Mouse (Mus musculus): Measurements from ENCODE around the gene Rnasek.

The Rnasek gene

DNA sequence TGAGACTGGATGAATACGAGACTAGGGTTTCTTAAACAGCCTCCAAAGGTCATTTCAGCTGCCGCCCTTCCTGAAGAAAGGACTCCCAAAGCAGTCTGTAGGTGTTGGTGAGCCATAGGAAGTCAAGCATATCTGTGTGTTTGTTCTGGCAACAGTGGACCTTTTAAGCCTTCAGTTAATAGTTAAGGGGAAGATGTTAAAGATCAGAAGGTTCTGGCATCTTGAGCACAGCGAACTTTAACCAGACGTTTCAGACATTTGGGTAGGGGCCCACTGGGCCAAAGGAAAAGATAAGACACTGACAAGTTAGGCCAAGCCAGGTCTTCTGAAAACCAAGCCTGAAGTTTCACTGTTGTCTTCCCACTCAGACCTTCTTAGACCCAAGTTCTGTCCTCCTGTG is 21.6 kb downstream of the Rnasek start:
- DNase-seq (ENCODE audit: low spot score in 2 of 2), result no peak

DNA sequence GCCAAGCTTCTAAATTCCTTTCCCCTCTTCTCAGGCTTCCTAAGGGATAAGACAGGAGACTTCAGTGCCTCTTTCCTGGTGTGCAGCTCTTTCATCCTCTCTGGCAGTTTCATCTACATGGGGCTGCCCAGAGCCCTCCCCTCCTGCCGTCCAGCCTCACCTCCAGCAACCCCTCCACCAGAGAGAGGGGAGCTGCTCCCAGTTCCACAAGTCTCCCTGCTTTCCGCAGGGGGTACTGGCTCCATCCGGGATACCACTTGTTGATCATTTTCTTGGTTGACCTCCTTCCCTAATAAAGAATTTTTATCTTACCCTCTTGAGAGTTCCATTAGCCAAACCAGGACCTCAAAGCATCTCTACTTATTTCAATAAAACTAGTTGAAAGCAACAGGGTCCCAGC is 23.5 kb downstream of the Rnasek start:
- DNase-seq (ENCODE audit: low spot score in 2 of 2), result no peak

- DNase-seq (ENCODE audit: low spot score in 2 of 2), result peak in 1 of 2 experiments; percentile 21
Measured at GRCm38 (mm10) chr11:70215301-70215700, 24.3 kb downstream of the Rnasek start.

DNA sequence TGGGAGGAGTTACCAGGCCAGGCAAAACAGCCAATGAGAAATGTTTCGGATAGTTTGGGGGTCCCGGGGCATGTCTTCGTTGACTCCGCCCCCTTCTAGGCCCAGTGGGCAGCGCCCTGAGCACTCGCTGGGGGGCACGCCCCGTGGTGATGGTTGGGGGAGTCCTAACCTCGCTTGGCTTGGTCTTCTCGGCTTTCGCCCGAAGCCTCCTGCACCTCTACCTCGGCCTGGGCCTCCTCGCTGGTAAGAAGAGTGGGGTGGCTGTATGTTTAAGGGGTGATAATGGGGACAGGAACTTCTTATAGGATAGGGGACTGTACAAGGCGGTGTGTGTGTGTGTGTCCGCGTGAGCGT is 24.8 kb downstream of the Rnasek start:
- peak in 1 of 2 experiments; percentile 19 for DNase-seq (ENCODE audit: low spot score in 2 of 2)

GRCm38 (mm10) chr11:70214191-70214855 is 25.3 kb downstream of the Rnasek start:
- DNase-seq (ENCODE audit: low spot score in 2 of 2), result peak; percentile 36 to 42

DNA sequence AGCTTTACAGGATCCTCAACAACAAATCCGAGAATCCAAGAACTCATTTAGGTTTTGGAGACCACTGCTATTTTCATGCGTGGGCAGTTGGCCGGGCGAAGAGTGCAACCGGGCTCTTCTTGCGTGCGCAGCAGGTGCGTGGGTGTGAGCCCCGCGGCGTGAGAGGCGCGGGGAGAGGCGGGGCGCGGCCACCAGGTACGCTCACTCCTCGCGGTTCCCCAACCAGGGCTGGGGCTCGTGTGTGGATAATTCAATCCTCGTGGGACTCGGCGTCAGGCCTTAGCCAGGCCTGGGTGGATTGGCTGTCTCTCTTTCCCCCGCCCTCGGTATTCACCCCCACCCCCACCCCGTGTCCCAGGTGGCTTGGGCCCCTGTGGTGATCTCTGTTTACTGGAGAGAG is 25.9 kb downstream of the Rnasek start:
- DNase-seq (ENCODE audit: low spot score in 2 of 2), result peak; percentile 28 to 36

DNA sequence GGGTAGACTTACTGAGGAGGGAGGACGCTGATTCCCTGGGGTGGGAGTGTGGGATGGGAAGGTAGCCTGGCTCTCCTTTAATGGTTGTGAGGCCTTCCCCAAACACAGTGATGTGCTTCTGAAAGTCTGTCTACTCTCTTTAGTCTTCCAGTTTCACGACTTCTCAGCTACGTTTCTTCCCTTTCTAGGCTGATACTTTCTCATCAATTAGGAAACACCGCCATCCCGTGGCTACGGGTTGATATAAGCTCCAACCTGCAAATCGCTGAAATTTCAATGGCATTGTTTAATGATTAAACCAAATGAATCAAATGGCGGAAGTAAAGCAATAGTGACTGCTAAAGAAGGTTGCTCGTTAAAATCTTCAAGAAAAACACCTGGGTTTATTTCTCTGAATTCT is 26.7 kb downstream of the Rnasek start:
- DNase-seq (ENCODE audit: low spot score in 2 of 2), result peak; percentile 41 to 65

DNA sequence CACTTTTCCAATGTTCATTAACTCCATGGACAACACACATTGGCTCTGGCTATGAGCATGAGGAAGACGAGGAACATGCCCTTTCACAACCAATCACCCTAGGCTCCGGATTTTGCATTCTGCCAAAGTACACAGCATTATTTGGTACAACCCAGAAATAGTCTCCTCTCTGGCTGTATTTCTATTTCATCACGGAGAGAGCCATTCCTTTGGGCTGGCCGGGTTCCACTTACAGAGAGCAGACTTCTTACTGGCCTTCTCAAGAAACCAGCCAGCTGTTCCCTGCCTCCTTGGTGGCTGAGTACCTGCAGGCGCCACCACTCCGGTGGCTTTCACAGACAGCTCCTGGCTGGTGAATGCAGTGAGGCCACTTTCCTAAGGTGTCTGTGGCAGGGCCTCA is 27.2 kb downstream of the Rnasek start, which contains the start of gene Slc16a11:
Gene Slc16a11 (plus strand): TSS at position 330 of the 400 bp plus-strand sequence.
- no peak for DNase-seq (ENCODE audit: low spot score in 2 of 2)

DNA sequence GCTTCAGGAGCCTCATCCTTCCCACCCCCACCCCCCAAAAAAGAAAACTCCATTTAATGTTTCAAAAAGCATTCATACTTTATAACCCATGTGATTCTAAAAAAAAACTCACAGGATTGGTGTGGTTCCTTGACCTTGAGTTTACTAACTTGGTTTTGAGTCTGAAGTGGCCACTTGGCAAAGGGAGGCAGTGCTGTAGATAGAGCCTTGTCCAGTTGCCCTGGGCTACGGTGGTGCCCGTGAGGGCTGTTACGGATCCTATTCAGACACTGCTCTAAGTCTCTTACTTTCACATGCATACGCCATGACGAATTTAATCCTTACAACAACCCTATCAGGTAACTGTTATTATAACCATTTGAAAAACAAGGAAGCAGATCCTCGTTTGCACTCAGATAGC is 27.7 kb downstream of the Rnasek start:
- no peak for DNase-seq (ENCODE audit: low spot score in 2 of 2)

- no peak for DNase-seq (ENCODE audit: low spot score in 2 of 2)
Measured at GRCm38 (mm10) chr11:70210681-70211080, 29.0 kb downstream of the Rnasek start.

DNA sequence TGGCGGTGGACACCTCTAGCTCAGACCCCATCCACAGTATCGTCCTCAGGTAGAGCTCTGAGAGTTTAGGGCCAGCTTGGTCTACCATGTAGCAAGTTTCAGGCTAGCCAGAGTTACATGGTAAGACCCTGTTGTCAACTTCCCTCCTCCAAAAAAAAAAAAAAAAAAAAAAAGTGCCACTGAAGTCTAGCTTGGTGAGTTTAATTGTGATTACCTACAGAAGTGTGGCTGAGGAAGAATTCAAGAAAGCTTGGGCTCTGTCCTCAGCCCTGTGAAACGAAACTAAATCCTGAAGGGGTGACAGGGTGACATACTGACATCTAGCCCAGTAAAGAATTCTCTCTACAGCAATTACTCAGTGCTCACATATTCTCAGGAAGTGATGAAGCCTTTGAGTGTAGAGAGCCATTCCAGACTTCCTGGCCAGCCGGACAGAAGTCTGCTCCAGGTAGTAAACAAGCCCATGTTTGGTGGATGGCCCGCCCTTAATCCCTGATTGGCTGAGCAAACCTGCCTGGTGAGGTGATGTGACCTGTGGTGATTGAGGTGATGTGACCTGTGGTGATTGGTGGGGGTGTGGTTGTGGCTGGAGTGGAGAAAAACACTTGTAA is 30.8 kb downstream of the Rnasek start:
- DNase-seq (ENCODE audit: low spot score in 2 of 2), result no peak

GRCm38 (mm10) chr11:70207283-70207682 is 32.4 kb downstream of the Rnasek start:
- DNase-seq (ENCODE audit: low spot score in 2 of 2), result no peak

GRCm38 (mm10) chr11:70206801-70207200 is 32.8 kb downstream of the Rnasek start:
- no peak for DNase-seq (ENCODE audit: low spot score in 2 of 2)

- peak; percentile 42 to 75 for DNase-seq (ENCODE audit: low spot score in 2 of 2)
Measured at GRCm38 (mm10) chr11:70201691-70202090, 38.0 kb downstream of the Rnasek start.

DNA sequence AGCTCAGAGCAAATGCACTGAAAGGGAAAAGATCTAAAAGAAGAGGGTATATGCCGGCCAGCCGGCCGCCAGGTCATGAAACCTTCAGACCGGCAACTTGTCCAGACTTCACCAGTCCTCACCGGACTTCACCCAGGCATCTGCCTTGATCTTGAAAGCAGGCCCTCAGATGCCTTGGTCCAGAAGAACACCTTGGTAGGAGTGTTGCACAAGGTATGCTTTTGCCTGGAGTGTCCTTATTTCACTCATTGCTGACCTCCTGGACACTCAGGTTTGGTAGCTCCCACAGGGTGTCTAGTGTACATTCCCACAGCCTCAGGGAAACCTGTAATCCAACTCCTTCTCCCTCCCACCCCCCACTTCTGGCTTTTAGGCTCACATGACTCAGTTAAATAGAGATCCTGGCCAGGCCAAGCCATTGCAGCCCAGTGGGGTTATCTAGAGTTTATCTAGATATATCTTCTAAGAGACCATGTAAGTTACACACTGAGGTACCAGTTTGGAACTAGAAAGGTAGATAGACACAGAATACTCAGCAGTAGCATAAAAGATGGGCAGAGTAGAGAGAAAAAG is 39.5 kb downstream of the Rnasek start:
- no peak for DNase-seq (ENCODE audit: low spot score in 2 of 2)

GRCm38 (mm10) chr11:70199107-70199506 is 40.5 kb downstream of the Rnasek start:
- no peak for DNase-seq (ENCODE audit: low spot score in 2 of 2)

DNA sequence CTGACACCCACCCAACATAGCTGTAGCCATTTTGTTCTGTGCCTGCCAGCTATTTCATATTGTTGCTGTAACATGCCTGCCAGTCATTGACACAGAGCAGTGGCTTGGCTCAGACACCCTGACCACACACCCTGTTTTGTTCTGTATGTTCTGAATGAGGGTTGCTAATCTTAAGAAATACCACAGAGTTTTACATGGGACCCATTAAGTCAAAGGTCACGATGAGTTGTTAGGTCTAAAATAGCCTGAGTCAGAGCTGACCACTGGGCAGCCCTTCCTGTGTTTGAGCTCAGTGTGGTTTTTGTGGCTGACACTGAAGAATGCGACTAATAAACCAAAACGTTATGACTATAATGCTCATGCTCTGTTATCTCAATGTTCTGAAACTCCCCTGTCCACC is 41.3 kb downstream of the Rnasek start:
- DNase-seq (ENCODE audit: low spot score in 2 of 2), result no peak

DNA sequence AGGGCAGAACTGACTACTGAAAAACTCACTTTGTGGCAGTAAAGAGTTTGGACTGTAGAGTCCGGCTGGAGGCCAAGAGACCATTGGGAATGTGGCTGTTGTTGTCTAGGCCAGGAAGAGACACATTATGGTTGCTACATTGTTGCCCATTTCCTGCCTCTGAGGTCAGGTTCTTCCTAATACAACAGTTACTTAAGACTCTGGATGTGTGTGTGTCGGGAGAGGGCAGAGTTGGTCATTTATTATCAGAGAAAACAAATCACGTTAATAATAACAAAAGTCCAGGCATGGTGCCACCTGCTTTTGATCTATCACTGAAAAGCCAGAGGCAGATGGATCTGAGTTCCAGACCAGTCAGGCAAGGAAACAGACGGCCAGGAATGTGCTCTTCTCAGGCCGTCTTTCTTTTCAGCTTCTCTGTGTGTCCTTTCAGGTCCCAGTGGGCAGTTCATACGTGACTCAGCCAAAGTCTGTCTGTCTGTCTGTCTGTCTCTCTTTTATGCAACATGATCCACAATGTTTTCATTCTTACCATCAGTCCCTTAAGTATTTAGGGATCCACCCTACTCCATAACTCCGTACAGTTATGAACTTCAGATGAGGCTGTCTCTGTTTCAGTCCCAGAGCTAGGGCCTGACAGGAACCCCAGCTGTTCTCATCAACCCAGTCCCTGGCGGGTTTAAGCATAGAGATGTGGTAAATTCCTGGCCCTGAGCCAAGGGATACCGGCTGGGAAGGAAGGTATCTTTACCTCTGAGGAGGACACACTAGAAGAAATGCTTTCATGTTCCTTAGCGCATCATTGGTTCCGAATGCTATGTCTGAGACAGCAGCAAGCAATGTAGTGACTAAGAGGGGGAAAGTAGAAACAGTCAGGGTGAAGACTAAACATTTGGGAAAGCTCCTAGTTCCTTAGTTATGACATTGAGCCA is 46.0 kb downstream of the Rnasek start:
- DNase-seq (ENCODE audit: low spot score in 2 of 2), result no peak

DNA sequence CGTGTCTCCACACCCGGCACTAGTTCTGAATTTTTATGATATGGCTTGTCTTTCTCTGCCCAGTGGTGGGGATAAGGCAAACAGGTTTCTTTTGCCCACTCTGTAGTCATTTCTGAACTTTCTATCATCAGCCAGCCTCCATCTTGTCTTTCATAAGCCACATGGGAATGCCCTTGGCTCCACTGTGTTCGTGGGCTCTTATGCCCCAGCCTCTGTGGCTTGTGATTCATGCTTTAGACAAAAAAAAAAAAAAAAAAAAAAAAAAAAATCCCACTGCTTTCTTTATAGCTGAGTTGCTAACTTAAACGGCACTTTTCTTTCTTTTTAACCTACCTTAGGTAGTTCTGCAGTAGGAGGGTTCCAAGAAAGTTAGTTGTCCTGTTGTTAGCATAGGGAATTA is 47.5 kb downstream of the Rnasek start:
- DNase-seq (ENCODE audit: low spot score in 2 of 2), result no peak

- DNase-seq (ENCODE audit: low spot score in 2 of 2), result no peak
Measured at GRCm38 (mm10) chr11:70191188-70191587, 48.5 kb downstream of the Rnasek start.

DNA sequence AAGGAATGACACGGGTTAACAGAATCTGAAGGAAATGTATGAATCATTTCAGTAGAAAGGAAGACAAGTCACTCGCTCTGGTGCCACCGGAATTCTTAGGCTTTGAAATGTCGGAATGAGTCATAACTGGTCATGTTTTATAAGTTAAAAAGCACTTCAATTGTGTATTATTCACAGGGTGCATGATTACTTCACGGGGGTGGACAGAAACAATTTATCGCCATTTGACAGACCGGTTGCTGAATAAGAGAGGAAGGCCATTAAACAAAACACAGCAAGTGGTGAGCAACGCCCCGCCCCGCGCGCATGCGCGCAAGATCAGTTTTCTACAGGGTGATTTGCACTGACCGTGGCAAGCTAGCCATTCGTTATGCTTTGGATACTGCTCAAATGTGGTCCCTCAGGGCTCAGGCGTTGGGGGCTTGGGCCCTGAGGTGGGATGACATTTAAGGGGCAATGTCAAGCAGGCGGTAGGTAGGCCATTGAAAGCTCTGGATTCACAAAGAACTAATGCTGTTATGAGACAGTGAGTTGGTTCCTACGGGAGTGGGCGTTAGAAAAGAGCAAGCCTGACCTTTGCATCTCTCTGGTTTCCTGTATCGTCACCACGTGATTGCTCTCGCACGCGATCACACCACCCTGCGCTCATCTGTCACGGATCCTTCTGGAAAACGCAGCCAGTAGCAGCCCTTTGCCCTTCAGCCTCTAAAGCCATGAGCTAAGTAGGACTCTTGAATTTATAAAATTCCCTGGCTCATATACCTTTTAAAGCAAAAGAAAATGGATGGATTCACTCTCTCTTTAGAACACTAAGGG is 50.1 kb downstream of the Rnasek start:
- DNase-seq (ENCODE audit: low spot score in 2 of 2), result no peak

All from frontal cortex, postnatal 10 days (tissue).